Mouse (Mus musculus): ENCODE measurements around the gene Bola3. TPM values are rescaled to one million over a fixed set of nuclear protein-coding genes. Genes with fewer than 3 reads are reported as not detected.

The Bola3 gene
- total RNA-seq, 2 experiments from 2014 or later: 118 to 137 TPM

DNA sequence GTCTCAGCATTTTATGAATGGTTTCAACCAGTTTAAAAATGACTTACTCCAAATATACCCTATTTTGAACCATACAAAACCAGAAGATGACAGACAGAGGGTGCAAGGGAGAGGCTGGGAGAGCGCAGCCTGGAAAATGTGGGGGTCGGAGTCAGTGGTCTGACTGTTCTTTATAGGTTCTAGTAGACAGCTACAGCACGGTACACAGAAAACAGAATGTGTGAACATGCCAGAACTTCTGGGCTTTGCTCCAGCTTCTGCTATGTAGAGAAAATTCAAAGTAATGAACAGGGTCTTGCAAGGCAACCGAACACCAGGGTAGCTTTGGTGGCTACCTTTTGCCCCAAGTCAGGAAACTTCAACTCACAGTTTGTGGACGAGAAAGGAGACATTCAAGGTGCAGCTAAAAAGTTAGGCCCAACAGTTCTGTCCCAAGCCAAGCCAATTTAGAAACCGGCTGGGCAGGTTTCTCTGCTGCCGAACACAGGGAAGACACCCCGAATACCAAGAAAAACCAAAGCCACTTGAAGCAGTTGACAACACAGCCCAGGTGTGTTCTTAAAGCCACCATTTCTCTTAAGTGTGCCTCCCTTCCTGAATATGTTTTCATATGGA is 43.3 kb downstream of the Bola3 start:
- no peak for DNase-seq (ENCODE audit: low spot score in 2 of 2)

DNA sequence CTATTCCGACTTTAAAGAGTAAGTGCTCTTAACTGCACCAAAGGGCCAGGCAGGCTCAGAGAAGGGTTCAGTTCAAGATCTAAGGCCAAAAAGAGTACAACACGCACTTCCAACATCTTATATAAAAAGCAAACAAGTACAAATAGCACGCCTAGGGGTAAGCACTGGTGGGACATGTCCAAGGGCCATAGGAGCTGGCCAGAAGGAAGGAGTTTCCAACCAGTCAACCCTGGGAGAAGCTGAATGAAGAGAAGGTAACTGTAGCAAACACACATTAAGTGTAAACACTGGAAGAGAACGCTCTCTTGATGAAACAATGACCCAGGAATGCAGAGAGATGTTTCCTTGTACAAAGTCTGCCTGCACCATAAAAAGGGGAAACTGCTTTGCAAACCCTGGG is 45.2 kb downstream of the Bola3 start:
- DNase-seq (ENCODE audit: low spot score in 2 of 2): no peak

DNA sequence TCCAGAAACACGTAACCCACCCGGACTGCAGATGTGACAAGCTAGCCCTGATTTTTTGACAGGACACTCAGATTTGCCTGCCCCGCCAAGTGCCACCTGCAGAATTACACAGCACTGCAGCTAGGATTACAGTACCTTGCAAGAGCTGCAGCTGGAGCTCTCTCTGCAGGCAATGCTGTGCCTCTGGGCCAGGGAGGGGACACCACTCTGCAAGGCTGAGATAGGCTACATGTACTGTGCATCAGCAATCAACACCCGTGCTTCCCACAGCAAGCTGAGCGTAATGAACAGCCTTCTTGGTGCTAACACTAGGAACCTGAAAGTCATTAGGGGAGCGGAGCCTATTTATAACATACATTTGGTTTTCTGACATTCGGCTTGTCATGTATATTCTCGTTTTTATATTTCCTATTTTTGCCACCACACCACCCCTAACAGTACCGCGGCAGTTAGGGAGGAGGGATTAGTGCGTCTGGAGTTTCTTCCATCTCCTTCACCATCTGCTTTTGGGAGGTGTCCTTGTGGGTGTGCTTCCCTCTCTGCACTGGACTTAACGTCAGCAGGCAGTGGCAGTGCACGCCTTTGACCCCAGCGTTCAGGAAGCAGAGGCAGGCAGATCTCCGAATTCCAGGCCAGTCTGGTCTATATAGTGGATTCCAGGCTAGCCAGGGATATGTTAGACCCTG is 46.7 kb downstream of the Bola3 start:
- no peak for DNase-seq (ENCODE audit: low spot score in 2 of 2)

DNA sequence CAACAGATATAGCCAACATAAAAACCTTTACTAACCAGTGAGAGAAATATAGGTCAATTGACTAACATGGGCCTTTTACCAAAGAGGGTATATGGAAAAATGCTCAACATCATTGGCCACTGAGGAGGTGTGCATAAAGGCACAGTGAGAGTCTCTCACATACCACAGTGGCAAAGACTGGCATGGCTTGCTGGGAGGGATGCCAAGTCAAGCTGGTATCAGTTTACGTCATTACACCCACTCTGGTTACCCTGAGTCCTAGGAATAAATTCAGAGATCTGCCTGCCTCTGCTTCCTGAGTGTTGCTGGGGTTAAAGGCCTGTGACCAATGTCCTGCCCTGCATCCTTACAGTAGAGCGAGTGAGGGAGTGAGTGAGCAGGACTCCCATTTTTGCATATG is 47.8 kb downstream of the Bola3 start:
- DNase-seq (ENCODE audit: low spot score in 2 of 2): no peak

DNA sequence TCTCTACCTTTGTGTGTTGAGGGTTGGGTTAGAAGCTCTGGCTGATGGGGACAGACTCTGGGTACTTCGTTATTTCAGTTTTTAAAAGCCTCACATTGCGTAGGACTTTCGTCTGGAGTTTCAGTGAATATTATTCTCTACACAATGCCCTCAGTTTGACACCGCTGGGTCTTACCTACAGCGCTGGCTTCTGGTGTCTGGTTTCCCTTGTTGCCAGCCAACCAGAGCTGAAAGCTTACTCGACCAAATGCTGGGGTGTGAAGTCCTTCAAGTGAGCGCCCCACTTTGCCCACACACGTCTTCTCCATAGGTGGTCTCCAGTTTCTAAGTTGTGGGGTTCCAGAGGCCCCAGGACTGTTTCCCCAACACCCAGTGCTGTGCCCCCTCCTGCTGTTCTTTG is 48.8 kb downstream of the Bola3 start:
- DNase-seq (ENCODE audit: low spot score in 2 of 2): no peak

DNA sequence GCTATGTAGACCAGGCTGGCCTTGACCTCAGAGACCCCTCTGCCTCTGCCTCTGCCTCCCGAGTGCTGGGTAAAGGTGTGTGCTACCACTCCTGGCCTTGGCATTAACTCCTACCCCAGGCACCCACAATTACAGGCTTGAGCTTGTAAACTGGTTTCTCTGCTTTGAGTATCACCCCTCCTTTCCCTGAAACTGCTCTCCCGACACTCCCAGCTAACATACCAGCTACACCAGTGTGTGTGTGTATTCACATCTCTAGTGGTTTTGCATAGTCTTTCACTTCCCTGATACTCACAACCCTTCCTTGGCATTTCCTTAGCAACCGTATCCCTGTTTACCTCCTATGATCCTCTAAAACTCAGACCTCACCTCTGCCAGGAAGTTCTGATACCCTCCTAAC is 50.8 kb downstream of the Bola3 start:
- DNase-seq (ENCODE audit: low spot score in 2 of 2): no peak

DNA sequence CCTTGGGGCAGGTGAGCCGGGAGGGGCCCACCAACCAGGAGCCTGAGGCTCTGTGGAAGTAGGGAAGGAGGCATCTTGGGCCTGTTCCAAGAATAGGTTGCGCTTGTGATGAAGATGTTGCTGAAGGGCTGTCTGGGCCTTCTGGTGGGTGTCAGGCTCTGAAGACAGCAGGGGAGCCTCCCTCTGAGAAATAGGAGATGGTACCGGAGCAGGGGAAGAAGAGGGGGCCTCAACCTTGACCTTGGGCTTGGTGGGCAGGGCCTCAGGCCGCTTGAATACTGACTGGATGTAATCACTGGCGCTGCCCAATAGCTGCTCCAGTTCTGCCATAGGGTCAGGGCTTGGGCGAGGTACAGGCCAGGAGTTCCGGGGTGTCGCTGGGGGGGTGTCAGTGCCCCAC is 54.5 kb downstream of the Bola3 start:
- DNase-seq (ENCODE audit: low spot score in 2 of 2): no peak

DNA sequence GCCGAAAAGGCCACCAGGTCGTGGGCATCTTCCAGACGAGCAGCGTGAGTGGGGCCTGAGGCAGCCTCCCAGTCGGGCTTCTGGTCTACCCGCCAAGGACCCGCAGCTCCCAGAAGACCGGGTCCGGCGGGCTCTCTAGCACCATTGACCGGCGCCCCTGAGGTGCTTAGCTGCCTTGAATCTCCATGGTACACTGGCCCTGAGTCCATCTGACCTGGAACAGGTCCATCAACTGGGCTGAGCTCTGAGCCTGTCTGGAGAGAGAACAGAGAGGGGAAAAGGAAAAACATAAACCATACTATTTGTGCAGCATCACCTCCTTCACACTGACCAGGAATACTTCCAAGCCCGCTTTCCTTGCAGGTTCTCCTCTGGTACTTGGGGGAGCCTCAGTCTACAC is 55.6 kb downstream of the Bola3 start:
- DNase-seq (ENCODE audit: low spot score in 2 of 2): no peak

DNA sequence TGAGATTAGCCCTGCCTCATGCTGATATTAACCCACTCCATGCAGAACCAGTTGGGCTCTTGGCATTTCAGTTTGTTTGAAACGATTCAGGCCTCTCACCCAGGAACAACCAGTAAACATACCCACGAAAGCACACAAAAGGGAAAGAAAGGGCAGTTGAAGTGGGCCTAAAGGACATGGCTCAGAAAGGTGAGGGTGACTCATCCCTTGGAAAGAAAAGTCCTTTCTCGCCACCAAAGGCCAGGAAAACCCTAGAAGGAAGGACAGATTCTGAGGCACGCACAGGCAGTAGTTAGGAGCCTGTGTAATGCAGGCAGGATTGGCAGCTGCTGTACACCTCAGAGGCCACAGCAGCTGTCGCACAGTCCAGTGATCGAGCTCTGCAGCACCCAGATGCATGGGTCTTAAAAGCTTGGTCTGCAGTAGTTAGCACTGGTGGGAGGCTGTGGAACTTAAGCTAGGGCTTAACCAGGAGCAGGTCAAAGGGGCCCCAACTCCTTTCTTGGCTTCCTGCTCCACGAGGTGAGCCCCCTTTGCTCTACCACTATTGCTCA is 56.6 kb downstream of the Bola3 start:
- DNase-seq (ENCODE audit: low spot score in 2 of 2): no peak

DNA sequence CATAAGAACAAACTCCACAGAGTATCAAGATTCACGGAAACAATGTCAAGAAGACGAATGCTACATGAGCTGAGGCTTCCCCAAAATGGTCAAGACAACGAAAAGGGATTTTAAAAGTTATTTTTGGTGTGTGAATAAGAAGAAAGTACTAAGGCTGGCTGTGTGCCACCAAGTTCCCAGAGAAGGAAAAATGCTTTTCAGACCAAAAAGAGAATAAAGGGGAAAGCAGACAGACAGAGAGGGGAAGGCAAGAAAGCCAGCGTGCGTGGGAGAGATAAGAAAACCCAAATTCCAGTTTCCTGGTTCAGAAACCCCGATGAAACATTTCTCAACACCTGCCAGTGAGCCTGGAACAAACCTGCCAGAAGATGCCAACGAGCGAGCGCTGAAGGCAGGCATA is 59.6 kb downstream of the Bola3 start:
- DNase-seq (ENCODE audit: low spot score in 2 of 2): no peak

Small RNAs within 50 kb of the gene (microRNA-seq; reads per million reads assigned to microRNA genes)
- gene Mir6374: not detected

Other genes starting within 250 kb of the Bola3 start
- gene Ccdc142, start 247.5 kb upstream of the Bola3 start, total RNA-seq (2021): 1 to 10 TPM; 2.5 to 2.8 TPM
- gene Gm42688, start 247.5 kb upstream of the Bola3 start, total RNA-seq (2021): 1 to 10 TPM; 2.2 to 2.7 TPM
- gene Mrpl53, start 240.1 kb upstream of the Bola3 start, total RNA-seq (2021): 100 to 1,000 TPM in 1 of 2 experiments, 10 to 100 TPM in 1; 79.5 to 100 TPM
- 10 to 100 TPM; 20.0 to 21.9 TPM for gene Mogs, start 233.7 kb upstream of the Bola3 start, total RNA-seq (2021)
- 10 to 100 TPM; 52.7 to 62.3 TPM for gene Wbp1, start 227.6 kb upstream of the Bola3 start, total RNA-seq (2021)
- gene Ino80b, start 223.7 kb upstream of the Bola3 start, total RNA-seq (2021): 10 to 100 TPM; 18.6 to 20.6 TPM
- 10 to 100 TPM; 31.0 to 34.6 TPM for gene Rtkn, start 213.7 kb upstream of the Bola3 start, total RNA-seq (2021)
- 1 to 10 TPM; 1.9 to 2.5 TPM for gene Wdr54, start 192.8 kb upstream of the Bola3 start, total RNA-seq (2021)
- gene 1700003E16Rik, start 192.7 kb upstream of the Bola3 start, total RNA-seq (2021): not detected
- gene Dctn1, start 183.2 kb upstream of the Bola3 start, total RNA-seq (2021): 100 to 1,000 TPM; 140 to 149 TPM
- gene Slc4a5, start 129.3 kb upstream of the Bola3 start, total RNA-seq (2021): under 1 TPM in 1 of 2 experiments, not detected in 1; 0.07 TPM
- gene Mthfd2, start 23.2 kb upstream of the Bola3 start, total RNA-seq (2021): 10 to 100 TPM in 1 of 2 experiments, 1 to 10 TPM in 1; 7.5 to 10.6 TPM
- gene Mob1a, start 23.1 kb upstream of the Bola3 start, total RNA-seq (2021): 10 to 100 TPM; 36.6 to 42.8 TPM
- 10 to 100 TPM; 63.8 to 74.0 TPM for gene Tet3, start 109.9 kb downstream of the Bola3 start, total RNA-seq (2021)
- gene Dguok, start 157.8 kb downstream of the Bola3 start, total RNA-seq (2021): 10 to 100 TPM; 24.5 to 30.2 TPM
- gene Actg2, start 187.1 kb downstream of the Bola3 start, total RNA-seq (2021): 10 to 100 TPM; 10.7 to 19.4 TPM
- 10 to 100 TPM; 15.2 to 15.4 TPM for gene Stambp, start 223.6 kb downstream of the Bola3 start, total RNA-seq (2021)

Measured in gastrocnemius, postnatal 4 days (tissue).